Mouse (Mus musculus) spleen, adult 2 months (tissue): ENCODE measurements around the gene Dera.

ENCODE experiments used
- CTCF ChIP-seq: fragments of 200-500 bp; IDR thresholded peaks from 2 replicates; pipeline ENCODE4 v1.5.1; 2011; ENCODE audit warnings: mild to moderate bottlenecking, inconsistent platforms; ENCODE audit not compliant: insufficient read depth, insufficient read length, insufficient replicate concordance; ENCODE audit errors: extremely low read depth
- POLR2A ChIP-seq: fragments of 200-500 bp; IDR thresholded peaks from 2 replicates; pipeline ENCODE4 v1.6.1; 2011; ENCODE audit warnings: low read depth, low read length, inconsistent platforms

GRCm38 (mm10) chr6:137764572-137765210, 10.3 kb downstream of the Dera start:
- no peak for TF ChIP-seq CTCF
- TF ChIP-seq POLR2A, result no peak
